Mouse (Mus musculus) liver, embryonic 16.5 days (tissue): Measurements from ENCODE around the gene Ago1. TPM values are rescaled to one million over a fixed set of nuclear protein-coding genes. Genes with fewer than 3 reads are reported as not detected.

Experiments used
- polyA plus RNA-seq: library from polyadenylated mRNA; unstranded; fragments of >200 nt; fragmentation: Nextera tagmentation; extraction: Ambion mirVana; gene quantifications from 2 replicates; pipeline ENCODE4 v1.2.1, GENCODE M21; 2015

Ago1 gene
- polyA plus RNA-seq, 1 experiment from 2014 or later: 0.98 TPM

Other genes with a start within 250 kb of the Ago1 start
- 4.6 and 5.8 TPM in 2 replicates for gene Map7d1, start 212.2 kb downstream of the Ago1 start, polyA plus RNA-seq
- 29.3 and 32.4 TPM in 2 replicates for gene Trappc3, start 206.3 kb downstream of the Ago1 start, polyA plus RNA-seq
- 0.57 and 0.71 TPM in 2 replicates for gene Col8a2, start 181.8 kb downstream of the Ago1 start, polyA plus RNA-seq
- gene Adprhl2, start 146.9 kb downstream of the Ago1 start, polyA plus RNA-seq: 23.7 and 26.1 TPM in 2 replicates
- gene Tekt2, start 142.9 kb downstream of the Ago1 start, polyA plus RNA-seq: 0.17 and 0.46 TPM in 2 replicates
- gene Ago3, start 39.0 kb downstream of the Ago1 start, polyA plus RNA-seq: 4.4 and 5.4 TPM in 2 replicates
- 0.22 and 0.29 TPM in 2 replicates for gene Ago4, start 64.9 kb upstream of the Ago1 start, polyA plus RNA-seq
- 30.0 and 32.4 TPM in 2 replicates for gene Clspn, start 88.4 kb upstream of the Ago1 start, polyA plus RNA-seq
- 0.13 and 0.18 TPM in 2 replicates for gene 5730409E04Rik, start 141.2 kb upstream of the Ago1 start, polyA plus RNA-seq
- 222 and 248 TPM in 2 replicates for gene Psmb2, start 209.0 kb upstream of the Ago1 start, polyA plus RNA-seq